Mouse (Mus musculus) testis, adult 10 weeks (tissue): Measurements from ENCODE around the gene Dbn1. TPM values are rescaled to one million over a fixed set of nuclear protein-coding genes. Genes with fewer than 3 reads are reported as not detected.

Experiments used
- polyA plus RNA-seq: library from polyadenylated mRNA; stranded (reverse); fragments of 350-450 nt; fragmentation: Illumina TruSeq; extraction: RNeasy Lipid Tissue Mini Kit (QIAGEN cat#74804); gene quantifications from one replicate; pipeline ENCODE4 v1.2.3, GENCODE M21; 2014; ENCODE audit warnings: low read depth, low replicate concordance

Gene Dbn1
- polyA plus RNA-seq, result 1.4 TPM

DNA sequence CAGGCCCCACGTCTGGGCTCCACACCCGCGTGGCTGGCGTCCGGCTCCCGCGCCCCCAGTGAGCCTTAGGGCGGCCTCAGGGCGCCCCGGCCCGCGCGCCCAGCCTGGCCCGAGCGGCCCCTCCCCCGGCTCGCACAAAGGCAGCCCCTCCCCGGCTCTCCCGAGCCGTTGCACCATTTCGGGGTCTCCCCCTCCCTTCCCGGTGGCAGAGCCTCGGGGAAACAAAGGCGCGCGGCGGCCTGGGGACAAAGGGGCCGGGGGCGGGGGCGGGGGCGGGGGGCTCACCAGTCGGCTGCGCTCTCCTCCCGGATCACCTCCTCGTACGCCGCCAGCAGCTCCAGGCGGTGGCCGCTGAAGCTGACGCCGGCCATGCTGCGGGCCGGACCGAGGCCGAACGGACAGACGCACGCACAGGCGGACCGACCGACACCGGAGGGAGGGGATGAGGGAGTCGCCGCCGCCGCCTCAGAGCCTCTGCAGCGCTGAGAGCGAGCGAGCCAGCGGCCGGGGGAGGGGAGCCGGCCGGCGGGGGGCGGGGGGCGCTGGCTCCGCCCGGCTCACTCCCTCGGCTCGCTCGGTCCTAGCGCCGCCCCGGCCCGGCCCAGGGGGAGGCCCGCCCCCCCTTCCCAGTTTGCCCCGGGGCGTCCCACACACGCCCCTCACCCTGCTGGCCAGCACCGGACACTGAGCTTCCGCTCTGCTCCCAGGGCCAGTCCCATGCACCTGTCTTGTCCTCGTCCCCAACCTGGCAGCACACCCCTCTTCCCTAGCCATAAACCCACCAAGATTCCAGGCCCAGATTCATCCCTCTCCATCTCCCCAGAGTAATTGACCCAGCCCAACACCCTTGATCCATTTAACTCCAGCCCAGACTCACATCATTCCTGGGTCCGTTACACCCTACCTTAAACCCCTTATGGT lies at the start of gene Dbn1:
TSS of gene Dbn1 (minus strand) at position 534 of the 921 bp plus-strand sequence.

DNA sequence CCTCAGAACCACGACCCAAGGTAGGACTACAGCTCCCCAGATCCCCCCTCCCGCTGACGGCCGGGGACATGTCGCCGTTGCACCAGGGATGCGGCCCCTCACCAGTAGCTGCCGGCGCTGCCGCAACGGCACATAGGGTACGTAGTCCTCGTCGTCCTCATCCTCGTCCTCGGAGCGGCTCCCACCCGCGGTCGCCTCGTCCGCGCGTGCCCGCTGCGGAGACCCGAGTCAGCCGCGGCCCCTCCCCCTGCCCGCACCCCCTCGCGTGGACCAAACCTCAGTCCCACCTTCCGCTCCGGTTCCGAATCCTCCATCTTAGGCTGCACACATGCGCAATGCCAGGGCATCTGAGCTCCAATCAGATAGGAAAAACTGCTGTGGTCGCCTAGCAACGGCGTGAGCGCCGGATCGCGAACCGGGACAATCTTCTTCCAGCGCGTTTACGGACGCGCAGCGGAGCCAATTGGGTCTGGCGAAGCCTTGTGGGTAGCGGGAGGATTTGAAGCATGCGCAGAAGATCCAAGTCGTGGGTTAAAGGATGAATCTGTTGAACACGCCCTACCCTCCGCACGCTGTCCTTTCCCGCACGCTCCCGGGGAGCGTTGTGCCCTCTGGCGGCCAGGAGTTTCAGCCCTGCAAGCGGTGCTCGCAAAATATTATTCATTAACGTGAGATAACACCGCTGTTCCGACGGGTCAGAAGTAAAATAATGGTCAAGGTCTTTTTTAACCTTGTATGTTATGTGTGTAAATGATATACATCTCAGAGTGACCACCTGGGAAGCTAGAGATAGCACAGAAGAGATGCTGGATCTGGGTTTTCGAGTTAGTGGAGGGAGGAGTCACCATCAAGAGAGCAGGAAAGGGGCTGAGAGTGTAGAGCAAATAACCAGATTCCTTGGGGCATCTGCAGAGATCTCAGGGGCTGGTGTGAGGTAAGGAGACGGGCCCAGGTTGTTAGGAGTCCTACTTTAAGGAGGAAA lies 48.6 kb upstream of the Dbn1 start, which contains the start of gene Ddx41:
TSS of gene Ddx41 (minus strand) at position 465 of the 982 bp plus-strand sequence.

DNA sequence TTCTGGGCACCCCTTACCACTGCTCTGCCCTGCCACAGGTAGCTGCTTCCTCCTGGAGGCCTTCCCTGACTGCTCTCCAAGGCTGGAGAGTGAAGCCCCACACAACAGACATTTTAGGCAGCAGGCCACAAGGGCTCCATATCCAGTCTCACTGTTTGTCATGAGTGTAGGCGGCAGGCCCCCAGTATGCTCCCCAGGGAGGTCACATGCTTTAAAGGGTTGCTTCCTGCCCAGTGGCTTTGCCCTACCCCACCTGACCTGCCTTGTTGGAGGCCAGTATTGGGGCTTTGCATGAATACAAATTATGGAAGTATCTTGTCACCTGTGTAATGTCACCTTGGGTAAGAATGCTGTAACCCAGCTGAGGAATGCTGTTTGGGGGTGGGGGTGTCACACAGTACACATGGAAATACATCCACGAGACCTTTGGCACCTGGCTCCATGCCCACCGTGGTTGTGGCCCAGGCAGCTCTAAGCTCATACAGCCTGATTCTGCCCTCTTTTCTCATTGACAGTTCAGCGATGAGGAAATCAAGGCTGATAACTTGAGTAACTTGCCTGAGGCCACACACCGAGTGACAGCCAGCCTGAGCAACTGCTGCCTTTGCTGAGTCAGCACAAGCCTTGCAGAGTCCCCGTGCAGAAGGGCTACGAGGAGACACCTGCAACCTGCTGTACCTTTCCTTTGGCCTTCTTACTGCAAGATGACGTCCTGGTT lies 41.4 kb upstream of the Dbn1 start, which contains the start of gene Dok3:
TSS of gene Dok3 (minus strand) at position 99 of the 718 bp plus-strand sequence.

DNA sequence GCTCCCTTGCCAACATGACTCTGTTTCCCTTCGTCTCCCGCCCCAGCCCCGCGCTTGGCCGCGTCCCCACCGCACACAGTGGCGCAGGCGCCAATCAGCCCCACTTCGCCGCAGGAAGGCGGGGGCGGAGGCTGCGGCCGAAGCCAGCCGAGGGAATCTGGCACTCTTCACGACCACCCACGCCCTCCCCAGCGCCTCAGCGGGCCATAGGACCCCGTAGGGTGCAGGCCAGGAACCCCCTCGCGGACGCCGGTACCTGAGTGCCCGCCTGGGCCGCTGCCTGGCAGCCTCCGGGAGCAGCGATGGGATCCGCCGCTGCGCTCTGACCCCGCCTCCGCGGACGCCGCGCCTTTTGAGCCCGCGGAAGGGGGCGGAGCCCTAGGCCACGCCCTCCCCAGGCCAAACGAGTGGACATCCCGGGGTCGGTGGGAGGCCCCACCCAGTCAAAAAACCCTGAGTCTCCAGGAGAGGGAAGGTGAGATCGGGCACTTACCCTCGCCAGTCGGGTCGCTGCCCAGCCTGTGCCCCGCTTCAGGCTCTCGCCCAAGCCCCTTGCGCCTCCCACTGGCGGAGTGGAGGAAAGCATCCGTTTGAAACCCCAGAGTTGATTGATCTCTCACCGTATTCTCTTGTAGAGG lies 25.3 kb upstream of the Dbn1 start, which contains the start of gene Pdlim7:
TSS of gene Pdlim7 (minus strand) at position 566 of the 638 bp plus-strand sequence.

DNA sequence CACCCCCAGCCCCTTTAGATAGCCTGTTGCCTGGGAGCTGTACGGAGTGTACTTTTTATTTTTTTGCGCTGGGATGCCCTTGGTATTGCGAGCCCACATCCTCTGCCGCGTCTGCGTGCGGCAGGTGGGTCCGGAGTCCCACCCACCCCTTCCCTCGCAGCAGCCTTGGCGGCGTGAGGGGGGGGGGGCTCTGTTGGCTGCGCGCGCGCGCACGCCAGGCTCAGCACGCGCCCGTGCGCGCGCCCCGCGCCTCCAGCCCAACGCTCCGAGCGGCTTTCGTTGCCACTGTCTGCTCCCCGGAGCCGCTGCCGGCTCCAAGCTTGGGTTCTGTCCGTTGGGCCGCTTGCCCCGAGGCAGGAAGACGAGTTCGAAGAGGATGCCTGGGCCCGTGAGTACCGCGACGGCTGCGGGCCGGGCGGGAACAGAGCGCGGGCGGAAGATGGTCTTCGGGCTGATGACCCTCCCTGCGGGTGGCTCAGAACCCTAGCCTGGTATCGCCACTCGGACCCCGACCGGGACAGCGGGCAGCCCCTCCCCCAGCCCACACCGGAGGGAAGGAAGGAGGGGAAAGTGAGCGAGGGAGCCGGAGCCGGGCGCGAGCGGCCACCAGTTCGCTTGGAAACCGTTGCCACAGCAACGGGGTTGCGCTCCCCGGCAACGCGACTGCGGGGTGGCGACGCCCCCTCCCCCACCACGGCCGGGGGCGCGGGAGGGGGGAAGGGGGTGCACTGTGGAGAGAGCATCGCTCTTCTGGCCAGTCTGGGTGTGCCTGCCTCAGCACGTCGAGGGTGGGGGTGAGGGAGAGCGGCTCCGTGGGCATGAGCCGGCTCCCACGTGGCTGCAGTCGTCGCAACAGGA lies 23.7 kb downstream of the Dbn1 start, which contains the start of gene Prr7:
TSS of gene Prr7 (plus strand) at position 241 of the 858 bp plus-strand sequence.

DNA sequence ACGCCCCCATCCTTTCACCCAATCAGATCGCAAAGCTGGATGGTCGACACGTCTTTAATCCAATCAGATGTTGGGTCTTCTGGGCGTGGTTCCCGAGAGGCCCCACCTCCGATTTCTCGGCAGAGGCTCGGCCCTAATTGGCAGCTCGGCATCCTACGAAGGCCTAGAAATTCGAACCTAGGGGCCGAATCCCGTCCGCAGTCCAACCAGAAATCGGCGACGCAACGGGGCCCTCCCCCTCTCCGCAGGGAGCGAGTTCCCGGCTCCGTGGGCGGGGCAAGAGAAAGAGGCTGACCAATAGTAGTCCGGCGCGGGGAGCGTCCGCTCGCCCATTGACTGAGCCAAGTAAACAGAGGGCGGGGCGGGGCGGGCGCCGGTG lies 43.0 kb downstream of the Dbn1 start, which contains the start of gene Grk6:
TSS of gene Grk6 (plus strand) at position 136 of the 379 bp plus-strand sequence.

DNA sequence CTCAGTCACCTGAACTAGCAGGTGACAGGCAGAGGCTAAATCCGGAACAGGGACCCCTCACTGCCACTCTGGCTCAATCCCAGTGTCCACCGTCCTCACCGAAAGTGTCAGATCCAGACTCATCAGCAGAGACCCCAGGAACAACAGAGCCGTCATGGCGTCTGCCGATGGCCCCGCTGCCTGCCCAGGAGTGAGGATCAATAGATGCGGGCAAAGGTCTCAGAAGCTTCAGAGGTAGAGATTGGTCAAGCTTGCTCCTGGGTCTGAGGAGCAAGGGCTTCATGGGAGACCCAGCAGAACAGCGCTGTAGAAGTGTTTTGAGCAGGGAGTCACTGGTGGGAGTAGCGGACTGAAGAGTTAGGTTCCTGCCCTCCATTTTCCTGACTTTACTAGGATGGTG lies 61.3 kb downstream of the Dbn1 start, which contains the start of gene F12:
TSS of gene F12 (minus strand) at position 181 of the 400 bp plus-strand sequence.

Other genes with a start within 250 kb of the Dbn1 start
- gene Prelid1, start 167.6 kb downstream of the Dbn1 start, polyA plus RNA-seq, result 1.8 TPM
- 5.3 TPM for gene Rab24, start 166.2 kb downstream of the Dbn1 start, polyA plus RNA-seq
- gene Mxd3, start 158.3 kb downstream of the Dbn1 start, polyA plus RNA-seq, result not detected
- 5.4 TPM for gene Lman2, start 125.3 kb downstream of the Dbn1 start, polyA plus RNA-seq
- gene Rgs14, start 118.4 kb downstream of the Dbn1 start, polyA plus RNA-seq, result not detected
- gene Slc34a1, start 89.9 kb downstream of the Dbn1 start, polyA plus RNA-seq, result not detected
- 0.50 TPM for gene Pfn3, start 72.9 kb downstream of the Dbn1 start, polyA plus RNA-seq
- gene F12, start 61.3 kb downstream of the Dbn1 start, polyA plus RNA-seq, result not detected
- gene Grk6, start 43.0 kb downstream of the Dbn1 start, polyA plus RNA-seq, result 1.5 TPM
- not detected for gene Prr7, start 23.8 kb downstream of the Dbn1 start, polyA plus RNA-seq
- gene Pdlim7, start 25.6 kb upstream of the Dbn1 start, polyA plus RNA-seq, result 0.13 TPM
- not detected for gene Dok3, start 41.2 kb upstream of the Dbn1 start, polyA plus RNA-seq
- gene Ddx41, start 48.5 kb upstream of the Dbn1 start, polyA plus RNA-seq, result 3.1 TPM
- 2.9 TPM for gene Fam193b, start 83.0 kb upstream of the Dbn1 start, polyA plus RNA-seq
- gene Tmed9, start 85.6 kb upstream of the Dbn1 start, polyA plus RNA-seq, result 17.2 TPM
- gene B4galt7, start 111.8 kb upstream of the Dbn1 start, polyA plus RNA-seq, result 2.7 TPM
- 38.8 TPM for gene Caml, start 134.9 kb upstream of the Dbn1 start, polyA plus RNA-seq
- gene Ddx46, start 146.9 kb upstream of the Dbn1 start, polyA plus RNA-seq, result 99.2 TPM
- gene B230219D22Rik, start 205.0 kb upstream of the Dbn1 start, polyA plus RNA-seq, result 19.5 TPM
- 17.8 TPM for gene Txndc15, start 226.5 kb upstream of the Dbn1 start, polyA plus RNA-seq
- gene Pcbd2, start 239.3 kb upstream of the Dbn1 start, polyA plus RNA-seq, result 3.3 TPM